Mouse (Mus musculus) right cerebral cortex, adult 2 months (tissue): ENCODE data around the gene Amy2a1.
"Not testable (repeated sequence)": the region's sequence is repeated elsewhere in the genome, so short reads cannot be mapped to it uniquely, and the experiment has no call there.

Source experiments
- DNase-seq, 2 experiments: peaks; one replicate each; pipeline ENCODE4 v3.0.0; 2021 to 2022; ENCODE audit warnings: low spot score in 2 of 2

The Amy2a1 gene

GRCm38 (mm10) chr3:113532328-113532727, at the start of gene Amy2a1:
Amy2a1 (minus strand) TSS chr3:113532428.
- not testable (repeated sequence) for DNase-seq

DNA sequence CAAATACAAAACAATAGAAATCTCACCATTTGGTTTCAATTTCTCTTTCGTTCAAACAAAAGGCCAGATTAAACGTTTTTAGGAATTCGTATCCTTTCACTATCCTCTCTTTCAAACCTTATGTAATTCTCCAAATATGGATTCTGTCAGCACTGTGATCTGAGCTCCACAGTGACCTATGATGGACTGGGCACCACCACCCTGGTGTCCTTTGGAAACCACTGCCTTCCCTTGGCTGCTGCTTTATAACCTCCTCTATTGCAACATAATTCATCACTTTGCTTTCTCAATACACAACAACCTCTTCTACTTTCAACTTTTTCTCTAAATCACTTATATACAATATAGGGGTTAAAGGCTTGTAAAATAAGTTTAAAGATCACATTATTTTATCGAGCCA, 42.4 kb upstream of the Amy2a1 start:
- DNase-seq, result no peak

GRCm38 (mm10) chr3:113574138-113574537, 41.9 kb upstream of the Amy2a1 start:
- no peak for DNase-seq

DNA sequence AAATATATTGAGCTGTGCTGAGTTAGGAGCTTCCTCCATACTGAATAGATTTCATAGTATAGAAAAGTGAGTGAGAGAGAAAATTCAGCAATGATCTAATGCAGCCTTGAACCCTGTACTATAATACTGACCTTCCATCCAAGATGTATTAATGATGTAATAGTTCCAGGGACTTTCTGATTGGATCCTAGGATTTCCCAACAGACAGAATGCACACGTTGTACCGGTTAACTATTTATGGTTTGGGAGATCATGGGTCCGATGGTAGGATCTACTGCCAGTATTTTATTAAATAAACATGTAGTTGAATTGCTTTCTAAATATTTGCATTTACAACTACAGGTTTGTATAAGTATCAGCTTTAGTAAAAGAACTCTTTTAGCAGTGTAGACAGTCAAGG, 39.9 kb upstream of the Amy2a1 start:
- DNase-seq, result no peak

- DNase-seq, result no peak
These were observed 7.5 kb upstream of the Amy2a1 start for GRCm38 (mm10) chr3:113539692-113540091.
